Mouse (Mus musculus) embryonic facial prominence, embryonic 12.5 days (tissue): ENCODE data around the gene Prrt1. TPM values are rescaled to one million over a fixed set of nuclear protein-coding genes. Genes with fewer than 3 reads are reported as not detected.

Experiments used
- ATAC-seq: fragments of 200-750 bp; cut with Nextera tagmentation; 2 replicates; pipeline ENCODE4 v1.8.0; 2017; ENCODE audit not compliant: insufficient number of reproducible peaks, insufficient read depth, low FRiP score, low TSS enrichment
- H3K27ac ChIP-seq: fragments of 300-500 bp; sonication (generic); 2 replicates; pipeline ENCODE4 v1.5.1; 2016; ENCODE audit warnings: mild to moderate bottlenecking
- H3K27me3 ChIP-seq: fragments of 300-500 bp; sonication (generic); 2 replicates; pipeline ENCODE4 v1.6.1; 2016; ENCODE audit warnings: mild to moderate bottlenecking, moderate library complexity
- H3K36me3 ChIP-seq: fragments of 300-500 bp; sonication (generic); 2 replicates; pipeline ENCODE4 v1.6.1; 2016; ENCODE audit warnings: mild to moderate bottlenecking
- H3K4me1 ChIP-seq: fragments of 300-500 bp; sonication (generic); 2 replicates; pipeline ENCODE4 v1.6.1; 2016
- H3K4me2 ChIP-seq: fragments of 300-500 bp; sonication (generic); replicated peaks from 2 replicates; pipeline ENCODE4 v1.6.1; 2016; ENCODE audit warnings: mild to moderate bottlenecking, moderate library complexity
- H3K4me3 ChIP-seq: fragments of 300-500 bp; sonication (generic); 2 replicates; pipeline ENCODE4 v1.5.1; 2016; ENCODE audit warnings: mild to moderate bottlenecking
- H3K9ac ChIP-seq: fragments of 300-500 bp; sonication (generic); 2 replicates; pipeline ENCODE4 v1.6.1; 2016; ENCODE audit warnings: mild to moderate bottlenecking, moderate library complexity
- H3K9me3 ChIP-seq: fragments of 300-500 bp; sonication (generic); 2 replicates; pipeline ENCODE4 v1.6.1; 2016; ENCODE audit warnings: mild to moderate bottlenecking, moderate library complexity
- WGBS: fragments of 180-500 bp; shearing (Covaris S2); methylation state at CpG from one replicate; pipeline ENCODE4 v1.1.7; 2016; 5-methylcytosine and 5-hydroxymethylcytosine counted together
- polyA plus RNA-seq: library from polyadenylated mRNA; unstranded; fragments of >200 nt; fragmentation: Nextera tagmentation; extraction: Ambion mirVana; gene quantifications from 2 replicates; pipeline ENCODE4 v1.2.1, GENCODE M21; 2016

The Prrt1 gene
- polyA plus RNA-seq, 1 experiment from 2014 or later: 0.56 TPM

DNA sequence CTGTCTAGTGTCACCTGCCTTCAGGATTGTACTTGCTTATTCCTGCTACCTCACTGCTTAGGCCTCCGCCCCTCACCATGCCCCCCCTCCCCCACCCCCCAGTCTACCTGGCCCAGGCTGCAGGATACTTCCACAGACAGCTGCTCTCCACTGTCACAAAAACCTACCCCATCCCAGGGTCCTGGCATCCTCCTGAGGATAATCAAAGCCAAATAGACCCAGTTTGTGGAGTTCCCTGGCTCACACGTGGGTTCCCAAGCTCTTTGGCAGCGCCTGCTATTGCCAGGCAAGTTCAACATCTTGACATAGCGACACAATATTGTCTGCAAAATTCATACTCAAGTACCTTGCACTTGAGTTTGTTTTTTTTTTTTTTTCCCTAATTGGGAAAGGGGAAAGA lies 51.3 kb downstream of the Prrt1 start:
- peaks cover 24% of the 10 kb centered on the region for H3K27me3 ChIP-seq

DNA sequence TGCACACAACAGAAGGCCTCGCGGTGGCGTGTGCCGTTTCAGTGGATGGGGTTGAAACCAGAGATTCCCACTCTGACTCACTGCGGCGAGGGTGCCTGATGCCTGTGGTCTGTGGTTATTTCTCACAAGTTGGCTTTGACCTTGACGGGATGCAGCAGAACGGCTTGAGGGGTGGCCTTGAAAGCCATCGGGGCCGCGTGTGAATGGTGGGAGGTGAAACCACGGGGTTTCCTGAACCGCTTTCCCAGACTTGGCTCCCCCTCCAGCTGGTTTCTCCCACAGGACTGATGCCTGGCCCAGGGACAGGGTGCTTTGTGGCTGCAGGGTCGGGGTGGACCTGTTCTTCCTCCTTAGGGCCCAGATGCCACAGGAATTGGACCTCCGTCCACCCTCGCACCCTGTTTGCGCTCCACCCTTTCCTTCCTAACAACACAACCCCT lies 51.8 kb downstream of the Prrt1 start:
- WGBS: 74% methylated on average over 17 of the region's 17 CpGs
- no peaks in the 10 kb centered on the region for H3K36me3 ChIP-seq
- ATAC-seq: no peak
- H3K4me3 ChIP-seq: no peak overlapping the region
- H3K9ac ChIP-seq: no peak overlapping the region
- no peak overlapping the region for H3K27ac ChIP-seq
- no peaks in the 10 kb centered on the region for H3K9me3 ChIP-seq
- H3K4me1 ChIP-seq: peaks cover 5% of the 10 kb centered on the region; the same call in 1 of the 2 replicates
- H3K27me3 ChIP-seq: peaks cover 23% of the 10 kb centered on the region
- no peak overlapping the region for H3K4me2 ChIP-seq

More for the DNA sequence above, 51.3 kb downstream of the Prrt1 start:
- ATAC-seq: no peak
- WGBS: 86% methylated on average over 4 of the region's 4 CpGs
- H3K4me3 ChIP-seq: no peak overlapping the region
- H3K9ac ChIP-seq: no peak overlapping the region
- no peak overlapping the region for H3K27ac ChIP-seq
- peaks cover 6% of the 10 kb centered on the region; the same call in 1 of the 2 replicates for H3K4me1 ChIP-seq
- H3K9me3 ChIP-seq: no peaks in the 10 kb centered on the region
- H3K4me2 ChIP-seq: no peak overlapping the region
- H3K36me3 ChIP-seq: no peaks in the 10 kb centered on the region

DNA sequence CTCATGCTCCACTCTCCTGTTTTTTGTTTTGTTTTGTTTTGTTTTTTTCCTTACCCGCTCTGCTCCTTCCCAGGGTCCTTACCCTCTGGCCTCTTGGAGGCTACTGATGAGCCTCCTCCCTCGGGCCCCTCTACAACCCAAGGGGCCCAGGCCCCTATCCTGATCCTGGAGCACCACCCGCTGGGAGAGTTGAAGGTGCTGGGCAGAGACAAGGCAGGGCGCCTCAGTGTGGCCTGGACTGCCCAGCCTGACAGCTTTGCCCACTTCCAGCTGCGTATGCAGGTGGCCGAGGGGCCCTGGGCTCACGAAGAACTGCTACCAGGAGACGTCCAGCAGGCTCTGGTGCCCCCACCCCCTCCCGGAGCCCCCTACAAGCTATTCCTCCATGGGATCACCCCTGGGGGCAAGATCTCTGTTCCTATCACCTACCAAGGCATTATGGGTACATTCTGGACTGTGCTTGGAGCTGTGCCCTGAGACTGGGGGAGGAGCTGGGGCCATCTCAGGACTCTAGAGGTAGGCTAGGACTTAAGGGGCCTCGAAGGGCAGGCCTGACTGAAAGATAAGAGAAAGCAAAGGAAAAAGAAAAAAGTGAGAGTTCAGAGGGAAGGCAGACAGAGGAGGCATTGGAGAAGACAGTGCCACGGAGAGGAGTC lies 52.7 kb downstream of the Prrt1 start:
- no peak overlapping the region for H3K9ac ChIP-seq
- no peaks in the 10 kb centered on the region for H3K9me3 ChIP-seq
- H3K27ac ChIP-seq: no peak overlapping the region
- peaks cover 23% of the 10 kb centered on the region for H3K27me3 ChIP-seq
- H3K36me3 ChIP-seq: no peaks in the 10 kb centered on the region
- H3K4me1 ChIP-seq: peaks cover 5% of the 10 kb centered on the region; the same call in 1 of the 2 replicates
- no peak overlapping the region for H3K4me2 ChIP-seq
- H3K4me3 ChIP-seq: no peak overlapping the region
- WGBS: 67% methylated on average over 11 of the region's 11 CpGs
- no peak for ATAC-seq

Other genes with a start within 250 kb of the Prrt1 start
- gene BC051142, start 230.7 kb upstream of the Prrt1 start, polyA plus RNA-seq: 0.81 and 1.00 TPM in 2 replicates
- not detected in 2 replicates for gene Btnl4, start 152.2 kb upstream of the Prrt1 start, polyA plus RNA-seq
- not detected in 2 replicates for gene Btnl6, start 112.2 kb upstream of the Prrt1 start, polyA plus RNA-seq
- 6.9 TPM in 2 replicates for gene Notch4, start 65.3 kb upstream of the Prrt1 start, polyA plus RNA-seq
- 3.5 and 6.3 TPM in 2 replicates for gene Gpsm3, start 39.7 kb upstream of the Prrt1 start, polyA plus RNA-seq
- 25.1 and 28.0 TPM in 2 replicates for gene Pbx2, start 38.3 kb upstream of the Prrt1 start, polyA plus RNA-seq
- 3.1 and 3.5 TPM in 2 replicates for gene Ager, start 31.7 kb upstream of the Prrt1 start, polyA plus RNA-seq
- gene Rnf5, start 25.8 kb upstream of the Prrt1 start, polyA plus RNA-seq: 139 TPM in 2 replicates
- 54.8 and 62.8 TPM in 2 replicates for gene Agpat1, start 25.3 kb upstream of the Prrt1 start, polyA plus RNA-seq
- 7.0 and 10.1 TPM in 2 replicates for gene Egfl8, start 13.6 kb upstream of the Prrt1 start, polyA plus RNA-seq
- 18.0 and 18.8 TPM in 2 replicates for gene Ppt2, start 1.0 kb upstream of the Prrt1 start, polyA plus RNA-seq
- 16.6 and 16.8 TPM in 2 replicates for gene Fkbpl, start 15.2 kb downstream of the Prrt1 start, polyA plus RNA-seq
- gene Atf6b, start 17.6 kb downstream of the Prrt1 start, polyA plus RNA-seq: 110 TPM in 2 replicates
- gene Tnxb, start 41.0 kb downstream of the Prrt1 start, polyA plus RNA-seq: 0.01 and 0.05 TPM in 2 replicates
- 0.05 TPM in 1 of 2 replicates, not detected in the other for gene C4b, start 114.3 kb downstream of the Prrt1 start, polyA plus RNA-seq
- not detected in 2 replicates for gene Cyp21a1, start 175.0 kb downstream of the Prrt1 start, polyA plus RNA-seq
- 21.5 and 23.8 TPM in 2 replicates for gene Stk19, start 207.4 kb downstream of the Prrt1 start, polyA plus RNA-seq
- gene Dxo, start 207.5 kb downstream of the Prrt1 start, polyA plus RNA-seq: 65.5 and 77.7 TPM in 2 replicates
- 61.6 and 64.3 TPM in 2 replicates for gene Skiv2l, start 220.7 kb downstream of the Prrt1 start, polyA plus RNA-seq
- gene Nelfe, start 220.9 kb downstream of the Prrt1 start, polyA plus RNA-seq: 127 and 134 TPM in 2 replicates
- 1.1 and 1.7 TPM in 2 replicates for gene Cfb, start 233.0 kb downstream of the Prrt1 start, polyA plus RNA-seq
- gene Zbtb12, start 249.9 kb downstream of the Prrt1 start, polyA plus RNA-seq: 8.6 and 8.9 TPM in 2 replicates